Mouse (Mus musculus): ENCODE measurements around the gene Nalcn. TPM values are rescaled to one million over a fixed set of nuclear protein-coding genes. Genes with fewer than 3 reads are reported as not detected.

The Nalcn gene
- polyA plus RNA-seq, 1 experiment from 2014 or later, result 7.0 TPM

DNA sequence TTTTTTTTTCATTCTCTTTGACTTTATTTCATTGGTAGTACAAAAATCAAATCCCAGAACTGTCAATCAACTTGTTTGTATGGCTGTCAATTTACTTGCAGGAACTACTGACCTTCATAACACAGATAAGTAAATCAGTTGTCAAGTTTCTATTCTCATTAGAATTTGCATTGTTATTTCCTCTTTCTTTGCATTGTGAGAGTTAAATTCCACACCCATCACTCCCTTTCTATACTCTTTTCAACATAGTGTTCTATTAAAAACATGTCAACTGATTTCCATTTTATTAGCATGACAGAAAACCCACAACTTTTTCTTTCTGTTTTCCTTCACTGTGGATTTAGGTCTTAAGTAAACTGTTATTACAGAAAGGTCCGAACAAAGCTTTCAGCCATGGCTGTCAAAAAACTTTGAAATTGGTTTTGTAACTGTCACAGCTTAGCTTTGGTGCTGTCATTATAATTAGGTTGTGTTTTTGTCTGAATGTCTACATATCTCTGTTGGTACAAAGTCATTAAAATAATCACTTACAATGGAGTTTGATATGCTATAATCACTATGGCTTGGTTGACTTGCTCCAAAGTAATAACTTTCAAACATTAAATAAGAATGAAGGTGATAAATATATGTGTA lies 138.3 kb downstream of the Nalcn start:
- no peaks in the 10 kb centered on the region for H3K4me1 ChIP-seq (replicated peaks)
- ATAC-seq, result no peak
- H3K27me3 ChIP-seq, result peaks cover 28% of the 10 kb centered on the region
- H3K27ac ChIP-seq, result no peak overlapping the region
- H3K9me3 ChIP-seq, result no peaks in the 10 kb centered on the region
- H3K4me3 ChIP-seq (replicated peaks), result no peak overlapping the region
- no peak overlapping the region for H3K4me2 ChIP-seq (replicated peaks)
- H3K9ac ChIP-seq (replicated peaks), result no peak overlapping the region
- 24% methylated on average over 1 of the region's 1 CpGs for WGBS
- H3K36me3 ChIP-seq, result no peaks in the 10 kb centered on the region

DNA sequence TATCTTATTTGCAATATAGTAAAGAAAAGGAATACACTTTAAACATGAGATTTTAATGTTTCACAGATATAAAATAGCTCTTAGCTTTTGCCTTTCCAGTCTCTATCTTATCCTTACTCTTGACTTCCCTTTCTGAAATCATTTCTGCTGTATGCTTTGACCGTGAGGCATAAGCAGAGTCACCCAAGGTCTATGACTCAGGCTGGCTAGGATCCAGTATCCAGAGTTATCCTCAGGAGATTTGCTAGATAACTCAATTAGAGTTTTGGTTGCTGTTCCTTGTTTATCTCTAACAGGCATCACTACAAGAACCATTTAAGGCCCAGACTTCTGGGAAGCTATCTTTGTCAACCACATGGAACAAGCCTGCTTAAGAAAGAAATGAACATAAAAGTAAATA lies 164.9 kb downstream of the Nalcn start:
- no peak overlapping the region for H3K4me3 ChIP-seq (replicated peaks)
- H3K4me2 ChIP-seq (replicated peaks), result no peak overlapping the region
- 0 out of 2 replicates have a peak, but pooled peaks cover 4% of the 10 kb centered on the region for H3K36me3 ChIP-seq
- no peak for ATAC-seq
- H3K9ac ChIP-seq (replicated peaks), result no peak overlapping the region
- H3K9me3 ChIP-seq, result no peaks in the 10 kb centered on the region
- H3K27me3 ChIP-seq, result no peaks in the 10 kb centered on the region
- 78% methylated on average over 1 of the region's 1 CpGs for WGBS
- H3K27ac ChIP-seq, result no peak overlapping the region
- no peaks in the 10 kb centered on the region for H3K4me1 ChIP-seq (replicated peaks)

DNA sequence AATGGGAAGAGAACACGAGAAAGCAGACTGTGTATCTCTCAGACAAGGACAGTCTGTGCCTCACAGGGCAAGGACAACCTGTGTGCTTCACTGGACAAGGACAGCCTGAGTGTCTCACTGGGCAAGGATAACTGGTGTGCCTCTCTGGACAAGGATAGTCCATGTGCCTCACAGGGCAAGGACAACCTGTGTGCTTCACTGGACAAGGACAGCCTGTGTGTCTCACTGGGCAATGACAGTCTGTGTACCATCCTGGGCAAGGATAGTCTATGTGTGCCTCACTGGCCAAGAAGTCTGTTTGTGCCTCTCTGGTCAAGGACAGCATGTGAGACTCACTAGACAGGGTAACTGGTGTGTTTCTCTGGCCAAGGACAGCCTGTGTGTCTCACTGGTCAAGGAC lies 180.9 kb downstream of the Nalcn start:
- ATAC-seq, result no peak
- Histone ChIP-seq H3K27me3 (no peaks in the 10 kb centered on the region), H3K4me3 (replicated peaks) (no peak overlapping the region), H3K36me3 (no peaks in the 10 kb centered on the region), H3K27ac (no peak overlapping the region), H3K9me3 (no peaks in the 10 kb centered on the region), H3K4me2 (replicated peaks) (no peak overlapping the region), H3K4me1 (replicated peaks) (no peaks in the 10 kb centered on the region), H3K9ac (replicated peaks) (no peak overlapping the region)
- WGBS, result 72% methylated on average over 1 of the region's 1 CpGs

DNA sequence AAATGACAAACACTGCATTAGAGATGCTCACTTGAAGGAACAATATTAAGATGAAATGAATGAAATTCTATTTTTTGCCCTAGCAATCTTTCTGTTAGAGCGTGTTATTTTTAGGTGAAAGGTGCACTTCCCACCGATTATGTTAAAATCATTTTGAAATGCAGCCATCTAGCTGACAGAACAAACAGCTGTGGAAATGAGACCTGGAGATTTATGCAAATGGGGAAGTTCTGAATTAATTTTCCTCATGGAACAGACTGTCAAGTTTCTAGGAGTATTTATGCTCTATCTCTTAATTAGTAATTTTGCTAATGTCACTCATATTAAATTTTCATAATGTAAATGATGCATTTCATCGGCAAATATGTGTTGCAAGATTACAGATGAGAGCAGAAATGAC lies 191.4 kb downstream of the Nalcn start:
- 68% methylated on average over 3 of the region's 3 CpGs for WGBS
- H3K4me3 ChIP-seq (replicated peaks), result no peak overlapping the region
- no peak for ATAC-seq

DNA sequence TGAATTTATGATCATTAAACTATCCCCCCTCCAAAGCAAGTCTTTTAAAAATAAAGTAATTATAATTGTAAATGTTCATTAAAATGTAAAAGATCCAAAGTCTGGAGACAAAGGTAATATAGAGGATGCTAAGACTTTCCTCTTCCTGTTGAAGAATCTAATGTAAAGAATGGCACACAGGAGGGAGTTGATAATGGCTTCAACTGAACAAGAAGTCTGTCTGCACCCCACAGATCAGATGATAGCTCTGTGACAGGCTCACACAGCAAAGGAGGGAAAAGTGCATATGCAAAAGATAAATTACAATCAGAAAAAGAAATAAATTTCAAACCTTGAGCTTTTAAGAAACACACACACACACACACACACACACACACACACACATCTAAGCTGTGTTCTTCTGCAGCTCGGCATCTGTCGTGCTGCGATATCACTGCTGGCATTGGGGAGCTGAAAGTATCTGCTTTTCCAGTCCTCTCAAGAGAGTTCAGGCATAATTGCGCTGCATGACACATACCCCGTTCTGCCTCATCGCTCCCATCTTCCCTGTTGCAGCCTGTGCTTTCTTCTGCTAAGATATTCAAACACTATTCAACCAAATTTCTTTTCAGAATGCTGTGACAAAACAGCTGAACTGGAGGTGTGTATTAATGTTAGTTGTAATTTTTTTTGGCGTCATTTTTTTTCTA lies 250.6 kb downstream of the Nalcn start:
- WGBS, result 68% methylated on average over 7 of the region's 7 CpGs
- Histone ChIP-seq H3K4me3 (replicated peaks) (no peak overlapping the region), H3K27me3 (no peaks in the 10 kb centered on the region), H3K36me3 (no peaks in the 10 kb centered on the region), H3K9me3 (no peaks in the 10 kb centered on the region), H3K9ac (replicated peaks) (no peak overlapping the region), H3K4me2 (replicated peaks) (no peak overlapping the region), H3K4me1 (replicated peaks) (peaks cover 8% of the 10 kb centered on the region), H3K27ac (no peak overlapping the region)
- ATAC-seq, result peak; percentile 65; the same call in 1 of the 2 replicates

More for the DNA sequence above, 191.4 kb downstream of the Nalcn start:
- Histone ChIP-seq H3K27ac (no peak overlapping the region), H3K27me3 (no peaks in the 10 kb centered on the region), H3K4me1 (replicated peaks) (no peaks in the 10 kb centered on the region), H3K9me3 (no peaks in the 10 kb centered on the region), H3K4me2 (replicated peaks) (no peak overlapping the region), H3K9ac (replicated peaks) (no peak overlapping the region), H3K36me3 (no peaks in the 10 kb centered on the region)

DNA sequence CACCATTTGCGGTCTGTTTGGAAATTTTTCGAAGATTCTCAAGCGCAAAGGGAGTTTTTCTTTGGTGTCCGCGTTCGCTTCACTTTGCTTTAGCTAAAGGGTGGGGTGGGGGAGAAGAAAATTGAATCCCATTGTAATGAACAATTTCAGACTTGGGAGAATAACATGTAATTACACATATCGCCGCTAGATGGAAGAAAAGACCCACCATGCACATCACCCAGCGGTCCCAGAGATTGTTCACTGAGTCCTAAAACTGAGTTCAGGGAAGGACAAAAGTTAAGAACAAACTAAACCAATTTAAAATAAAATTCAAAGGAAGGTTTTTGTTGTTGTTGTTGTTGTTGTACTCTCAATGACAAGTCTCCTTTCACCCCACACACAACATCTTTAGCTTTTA lies 255.4 kb downstream of the Nalcn start:
- H3K4me3 ChIP-seq (replicated peaks), result no peak overlapping the region
- no peak overlapping the region for H3K27ac ChIP-seq
- H3K9me3 ChIP-seq, result no peaks in the 10 kb centered on the region
- no peak overlapping the region for H3K4me2 ChIP-seq (replicated peaks)
- WGBS, result 9% methylated on average over 9 of the region's 9 CpGs
- peak; percentile 86 for ATAC-seq
- H3K9ac ChIP-seq (replicated peaks), result no peak overlapping the region
- H3K27me3 ChIP-seq, result no peaks in the 10 kb centered on the region
- H3K4me1 ChIP-seq (replicated peaks), result peaks cover 8% of the 10 kb centered on the region
- no peaks in the 10 kb centered on the region for H3K36me3 ChIP-seq

DNA sequence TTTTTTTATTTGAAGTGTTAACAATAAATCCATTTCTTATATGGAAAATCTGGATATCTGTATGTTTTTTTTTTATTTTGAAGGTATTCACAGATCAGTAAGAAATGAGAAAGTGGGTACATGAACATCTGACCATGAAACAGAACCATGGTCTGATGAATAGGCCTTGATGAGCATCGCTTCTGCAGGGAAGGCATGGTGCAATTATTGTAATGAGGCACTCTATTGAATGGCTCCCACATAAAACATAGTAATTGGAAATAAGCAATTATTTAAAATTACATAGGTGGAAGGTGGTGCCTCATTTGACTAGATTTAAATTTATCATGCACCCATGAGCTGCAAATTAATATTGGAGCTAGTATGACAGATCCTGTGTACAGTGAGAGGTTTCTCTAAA lies 267.3 kb downstream of the Nalcn start:
- H3K27me3 ChIP-seq, result no peaks in the 10 kb centered on the region
- no peaks in the 10 kb centered on the region for H3K4me1 ChIP-seq (replicated peaks)
- WGBS, result 91% methylated on average over 1 of the region's 1 CpGs
- H3K4me2 ChIP-seq (replicated peaks), result no peak overlapping the region
- no peaks in the 10 kb centered on the region for H3K9me3 ChIP-seq
- no peaks in the 10 kb centered on the region for H3K36me3 ChIP-seq
- no peak overlapping the region for H3K9ac ChIP-seq (replicated peaks)
- H3K4me3 ChIP-seq (replicated peaks), result no peak overlapping the region
- no peak for ATAC-seq
- H3K27ac ChIP-seq, result no peak overlapping the region

DNA sequence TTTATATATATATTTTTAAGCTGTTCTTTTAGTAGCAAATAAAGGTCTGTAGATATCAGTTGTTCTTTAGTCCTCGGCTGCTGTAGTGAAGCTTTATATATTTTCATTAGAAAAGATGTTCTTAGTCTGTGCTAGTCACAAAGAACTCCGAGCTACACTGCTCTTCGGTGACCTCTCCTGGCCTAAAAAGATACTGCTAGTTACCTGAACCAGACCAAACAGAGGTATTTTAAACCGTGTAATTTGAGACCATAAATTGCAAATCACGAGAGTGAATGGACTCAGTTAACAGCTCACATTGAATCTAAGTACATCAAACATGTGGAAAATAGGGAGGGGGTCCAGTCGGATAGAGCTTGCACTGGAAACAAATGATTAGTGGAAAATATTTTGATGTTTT lies 274.0 kb downstream of the Nalcn start:
- WGBS, result 20% methylated on average over 6 of the region's 6 CpGs
- Histone ChIP-seq H3K9ac (replicated peaks) (no peak overlapping the region), H3K27me3 (no peaks in the 10 kb centered on the region), H3K36me3 (peaks cover 2% of the 10 kb centered on the region; the same call in 1 of the 2 replicates), H3K9me3 (no peaks in the 10 kb centered on the region), H3K4me2 (replicated peaks) (no peak overlapping the region), H3K4me3 (replicated peaks) (no peak overlapping the region), H3K27ac (no peak overlapping the region), H3K4me1 (replicated peaks) (no peaks in the 10 kb centered on the region)
- ATAC-seq, result peak; percentile 60

DNA sequence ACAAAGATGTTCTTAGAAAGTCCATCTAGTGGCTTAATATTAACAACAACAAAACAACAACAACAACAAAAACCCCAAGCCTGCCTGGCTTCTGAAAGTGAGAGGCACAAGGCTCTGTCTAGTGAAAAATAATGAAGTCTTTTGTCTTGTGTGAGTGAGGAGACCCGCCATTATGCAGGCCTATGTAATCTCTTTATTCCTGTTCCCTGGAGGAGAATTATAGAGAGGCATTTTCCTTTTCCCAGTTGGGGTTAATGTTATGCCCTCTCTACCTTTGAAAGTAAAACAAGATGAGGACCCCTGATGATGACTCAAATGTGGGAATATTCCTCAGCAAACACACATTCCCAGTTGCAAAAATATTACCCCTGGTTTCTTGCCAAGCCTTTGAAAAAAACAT lies 295.1 kb downstream of the Nalcn start:
- Histone ChIP-seq H3K9ac (replicated peaks) (no peak overlapping the region), H3K27ac (no peak overlapping the region), H3K4me1 (replicated peaks) (0 out of 2 replicates have a peak, but pooled peaks cover 3% of the 10 kb centered on the region), H3K4me3 (replicated peaks) (no peak overlapping the region), H3K4me2 (replicated peaks) (no peak overlapping the region), H3K36me3 (no peaks in the 10 kb centered on the region), H3K9me3 (no peaks in the 10 kb centered on the region), H3K27me3 (no peaks in the 10 kb centered on the region)
- WGBS, result 11% methylated on average over 1 of the region's 1 CpGs
- no peak for ATAC-seq

DNA sequence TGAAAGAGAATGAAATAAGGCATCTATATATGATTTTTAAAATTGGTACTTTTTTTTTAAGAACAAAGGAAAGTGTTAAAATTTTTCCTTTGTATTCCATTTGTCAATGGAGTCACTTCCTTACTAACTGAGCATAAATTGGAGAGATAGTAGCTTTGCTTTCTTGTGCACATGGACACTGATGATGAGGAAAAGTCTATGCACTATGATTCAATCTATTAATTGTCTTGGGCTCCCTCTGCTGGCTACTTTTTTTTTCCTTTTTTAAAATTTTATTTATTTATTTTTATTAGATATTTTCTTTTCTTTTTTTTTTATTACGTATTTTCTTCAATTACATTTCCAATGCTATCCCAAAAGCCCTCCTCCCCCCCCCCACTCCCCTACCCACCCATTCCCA lies 312.6 kb downstream of the Nalcn start:
- Histone ChIP-seq H3K9ac (replicated peaks) (no peak overlapping the region), H3K4me1 (replicated peaks) (no peaks in the 10 kb centered on the region), H3K27me3 (no peaks in the 10 kb centered on the region), H3K4me3 (replicated peaks) (no peak overlapping the region), H3K36me3 (no peaks in the 10 kb centered on the region), H3K9me3 (no peaks in the 10 kb centered on the region), H3K4me2 (replicated peaks) (no peak overlapping the region), H3K27ac (no peak overlapping the region)
- ATAC-seq, result 0 out of 2 replicates have a peak, but pooled peaks have one; percentile 63
- WGBS, result 47% methylated on average over 1 of the region's 1 CpGs

DNA sequence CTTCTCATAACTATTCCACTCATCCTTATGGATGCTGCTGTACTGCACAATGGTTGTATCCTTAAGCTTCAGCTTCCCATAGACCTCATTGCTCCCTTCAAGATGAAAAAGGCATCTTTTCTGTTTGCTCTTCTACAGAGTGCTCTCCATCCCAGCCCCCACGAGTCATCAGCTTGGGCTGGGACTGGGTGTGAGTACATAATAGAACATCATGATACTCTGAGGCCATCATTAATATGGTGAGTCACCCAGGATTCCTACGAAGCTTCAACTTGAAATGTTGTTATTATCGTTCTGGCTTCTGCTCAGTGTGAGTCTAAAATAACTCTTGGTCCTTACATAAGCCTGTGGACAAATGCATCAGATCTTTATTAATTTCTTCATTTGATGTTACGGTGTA lies 314.6 kb downstream of the Nalcn start:
- 84% methylated on average over 4 of the region's 4 CpGs for WGBS
- H3K4me1 ChIP-seq (replicated peaks), result no peaks in the 10 kb centered on the region
- H3K36me3 ChIP-seq, result no peaks in the 10 kb centered on the region
- no peak overlapping the region for H3K4me2 ChIP-seq (replicated peaks)
- ATAC-seq, result no peak
- H3K9me3 ChIP-seq, result no peaks in the 10 kb centered on the region
- no peak overlapping the region for H3K27ac ChIP-seq
- no peak overlapping the region for H3K9ac ChIP-seq (replicated peaks)
- no peaks in the 10 kb centered on the region for H3K27me3 ChIP-seq
- no peak overlapping the region for H3K4me3 ChIP-seq (replicated peaks)

DNA sequence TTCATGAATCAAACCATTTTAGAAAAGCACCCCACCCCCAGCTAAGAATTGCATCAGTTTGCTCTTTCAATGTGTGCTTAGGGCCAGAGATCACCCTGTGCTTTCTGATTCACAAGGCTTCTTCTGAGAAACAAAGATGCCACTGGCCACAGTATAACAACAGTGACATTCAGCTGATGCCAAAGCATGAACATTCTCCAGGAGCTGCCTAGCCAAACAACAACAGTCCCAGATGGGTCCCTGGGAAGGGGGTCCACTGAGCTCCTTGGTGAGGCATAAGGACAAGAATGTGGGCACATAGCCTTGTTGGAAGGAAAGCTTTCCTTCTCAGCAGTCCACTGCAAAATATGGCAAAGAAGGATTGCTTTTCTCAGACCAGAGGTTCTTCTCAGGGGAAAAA lies 330.9 kb downstream of the Nalcn start:
- H3K4me2 ChIP-seq (replicated peaks), result no peak overlapping the region

More for the DNA sequence above, 330.9 kb downstream of the Nalcn start:
- no peak for ATAC-seq
- Histone ChIP-seq H3K4me1 (replicated peaks) (0 out of 2 replicates have a peak, but pooled peaks cover 5% of the 10 kb centered on the region), H3K36me3 (no peaks in the 10 kb centered on the region), H3K27ac (no peak overlapping the region), H3K27me3 (no peaks in the 10 kb centered on the region), H3K9ac (replicated peaks) (no peak overlapping the region), H3K9me3 (no peaks in the 10 kb centered on the region), H3K4me3 (replicated peaks) (no peak overlapping the region)

Data from midbrain, embryonic 13.5 days (tissue).